Mouse (Mus musculus) thymus, postnatal 25 days (tissue): ENCODE measurements around the gene Ube2o.
A peak's percentile ranks its signal among the peaks of the same experiment; 100 is the strongest.
"Not testable (repeated sequence)": the region's sequence is repeated elsewhere in the genome, so short reads cannot be mapped to it uniquely, and the experiment has no call there.

Experiments used
- DNase-seq: peaks from one replicate; pipeline ENCODE4 v3.0.0; 2022

Ube2o gene

DNA sequence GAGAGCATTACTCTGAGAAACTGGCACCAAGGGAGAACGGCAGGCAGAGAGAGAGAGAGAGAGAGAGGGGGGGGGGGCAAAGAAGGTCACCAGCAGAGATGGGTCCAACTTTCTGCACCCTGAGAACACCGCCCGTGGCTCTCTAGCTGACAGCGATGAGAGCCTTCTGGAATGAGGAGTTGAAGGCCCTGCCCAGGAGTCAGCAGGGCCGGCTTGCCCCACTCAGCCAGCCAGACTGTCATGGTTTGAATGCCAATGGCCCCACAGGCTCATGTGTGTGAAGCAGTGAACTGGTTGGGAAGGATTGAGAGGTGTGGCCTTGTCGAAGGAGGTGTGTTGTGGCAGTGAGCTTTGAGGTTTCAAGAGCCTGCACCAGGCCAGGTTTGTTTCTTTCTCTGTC is 32.0 kb upstream of the Ube2o start:
- no peak for DNase-seq

DNA sequence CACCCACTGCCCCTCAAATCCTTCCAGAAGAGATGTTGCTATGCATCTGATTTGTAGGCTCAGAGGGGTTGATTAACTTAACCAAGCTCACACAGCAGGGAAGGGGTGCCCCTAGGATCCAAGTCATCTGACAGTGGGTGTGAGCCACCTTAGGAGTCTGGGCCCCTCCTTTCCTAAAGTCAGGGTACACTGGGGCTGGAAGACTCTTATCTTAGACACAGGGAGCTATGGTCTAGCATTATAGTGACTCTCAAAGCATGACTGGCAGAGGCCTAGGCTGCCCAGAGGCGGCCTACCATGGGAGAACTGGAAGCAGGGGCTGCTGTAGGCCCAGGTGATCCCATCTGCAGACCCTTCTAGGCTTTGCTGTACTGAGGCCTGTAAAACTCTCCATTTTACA is 31.3 kb upstream of the Ube2o start:
- no peak for DNase-seq

DNA sequence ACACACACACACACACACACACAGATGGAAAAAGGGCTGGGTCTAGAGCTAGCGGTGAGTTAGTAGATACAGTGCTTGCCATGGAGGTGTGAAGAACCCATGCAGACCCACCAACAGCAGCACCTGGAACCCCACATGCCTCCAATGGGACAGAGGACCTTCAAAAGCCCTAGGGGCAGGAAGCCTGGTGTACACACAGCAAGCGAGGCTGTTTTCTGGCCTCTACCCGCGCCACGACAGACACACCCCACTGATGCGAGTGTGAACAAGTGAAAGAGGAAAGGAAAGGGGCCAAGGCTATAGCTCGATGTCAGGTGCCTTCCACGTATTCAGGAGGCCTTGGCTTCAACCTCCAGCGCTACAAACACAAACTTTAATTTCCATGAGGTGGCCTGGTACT is 30.6 kb upstream of the Ube2o start:
- no peak for DNase-seq

GRCm38 (mm10) chr11:116611168-116611567 is 29.9 kb upstream of the Ube2o start:
- not testable (repeated sequence) for DNase-seq

- DNase-seq = no peak
These were observed 28.9 kb upstream of the Ube2o start for GRCm38 (mm10) chr11:116609965-116610630.

GRCm38 (mm10) chr11:116607717-116608116 is 26.5 kb upstream of the Ube2o start:
- peak; percentile 29 for DNase-seq

DNA sequence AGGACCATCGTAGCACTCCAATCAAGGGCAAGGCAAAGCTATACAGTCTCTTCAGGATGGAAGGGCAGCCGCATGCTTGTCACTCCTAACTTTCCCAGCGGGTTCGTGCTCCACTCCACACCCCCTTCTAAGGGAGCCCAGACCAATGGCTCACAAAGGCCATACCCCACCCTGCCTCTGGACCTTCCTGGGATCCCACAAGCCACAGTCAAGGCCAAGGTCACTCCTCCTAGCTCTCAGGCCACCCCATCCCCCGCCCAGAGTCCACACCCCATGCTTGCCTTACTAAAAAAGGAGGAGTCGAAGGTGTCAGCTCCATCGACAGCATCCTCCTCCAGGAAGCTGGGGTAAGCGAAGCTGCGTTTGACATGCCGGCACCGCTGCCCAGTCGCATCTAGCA is 22.9 kb upstream of the Ube2o start:
- no peak for DNase-seq

DNA sequence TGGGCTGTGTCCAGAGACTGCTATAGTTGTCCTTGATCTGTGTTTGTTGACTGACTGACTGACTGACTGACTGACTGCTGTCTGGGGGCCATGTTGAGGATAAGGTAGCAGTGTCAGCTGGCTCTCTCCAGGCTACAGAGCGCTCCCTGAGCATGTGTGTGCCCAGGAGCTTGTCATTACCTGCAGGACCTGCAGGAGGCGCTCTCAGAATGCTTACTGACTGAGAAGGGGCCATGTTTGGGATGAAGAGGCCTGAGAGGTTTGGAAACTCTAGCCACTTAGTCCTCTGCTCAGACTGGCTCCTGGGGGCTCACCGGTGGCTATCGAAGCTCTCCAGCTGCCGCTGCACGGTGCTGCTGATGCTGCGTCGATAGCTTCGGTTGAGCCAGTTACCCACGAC is 22.1 kb upstream of the Ube2o start:
- DNase-seq = peak; percentile 30

DNA sequence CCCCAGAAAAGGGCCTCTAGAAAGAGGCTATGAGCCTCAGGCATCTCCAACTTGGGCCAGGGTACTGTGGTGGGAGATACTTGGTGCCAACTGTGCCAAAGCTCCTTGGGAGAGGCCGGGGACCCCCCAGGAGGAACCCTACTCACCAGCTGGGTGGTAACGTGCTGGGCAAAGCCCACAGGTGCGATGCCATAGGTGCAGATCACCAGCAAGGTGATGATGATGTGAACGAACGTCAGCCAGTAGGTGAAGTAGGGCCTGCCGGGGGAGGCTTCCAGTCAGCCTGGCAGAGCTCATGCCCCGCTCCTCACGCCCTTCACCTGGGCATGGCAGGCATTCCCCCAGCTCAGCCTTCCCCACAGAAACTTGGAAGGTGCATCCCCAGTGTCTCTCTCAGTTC is 20.8 kb upstream of the Ube2o start:
- no peak for DNase-seq

DNA sequence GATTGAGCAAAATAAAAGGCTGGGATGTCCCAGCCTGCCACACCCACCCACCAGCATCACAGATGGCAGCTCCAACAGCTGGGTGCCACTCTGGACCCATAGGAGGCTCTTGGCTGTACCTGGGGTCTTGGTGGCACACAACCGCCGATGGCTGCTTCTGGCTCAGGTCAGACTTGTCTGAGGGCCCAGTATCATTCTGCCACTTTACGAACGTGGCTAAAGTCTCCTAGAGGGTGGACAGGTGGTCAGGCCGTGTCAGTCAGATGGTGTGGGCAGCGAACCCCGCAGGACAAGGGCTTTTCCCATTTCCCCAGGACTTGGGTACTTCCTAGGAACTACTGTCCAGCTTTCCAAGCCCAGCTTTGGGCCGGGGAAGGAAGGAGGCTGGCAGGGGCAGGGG is 19.9 kb upstream of the Ube2o start:
- no peak for DNase-seq

DNA sequence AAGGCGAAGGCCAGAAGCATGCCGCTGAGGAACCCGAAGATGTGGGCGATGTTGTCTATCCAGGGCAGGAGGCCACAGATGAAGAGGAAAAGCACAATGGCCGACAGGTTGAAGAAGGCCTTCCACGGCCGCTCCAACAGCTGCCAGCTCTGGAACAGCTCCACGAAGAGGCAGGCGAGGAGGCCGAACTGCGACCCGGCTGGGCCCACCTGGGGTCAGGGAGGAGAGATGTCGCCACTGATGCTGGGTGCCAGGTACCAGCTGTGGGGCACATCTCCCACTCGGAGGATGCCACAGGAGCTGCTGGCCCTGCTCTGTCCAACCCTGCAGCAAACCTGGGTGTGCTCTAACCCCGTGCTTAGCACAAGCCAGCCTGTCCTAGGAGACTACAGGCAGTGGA is 18.0 kb upstream of the Ube2o start:
- DNase-seq = no peak

- DNase-seq = no peak
These were observed 16.9 kb upstream of the Ube2o start for GRCm38 (mm10) chr11:116598193-116598592.

DNA sequence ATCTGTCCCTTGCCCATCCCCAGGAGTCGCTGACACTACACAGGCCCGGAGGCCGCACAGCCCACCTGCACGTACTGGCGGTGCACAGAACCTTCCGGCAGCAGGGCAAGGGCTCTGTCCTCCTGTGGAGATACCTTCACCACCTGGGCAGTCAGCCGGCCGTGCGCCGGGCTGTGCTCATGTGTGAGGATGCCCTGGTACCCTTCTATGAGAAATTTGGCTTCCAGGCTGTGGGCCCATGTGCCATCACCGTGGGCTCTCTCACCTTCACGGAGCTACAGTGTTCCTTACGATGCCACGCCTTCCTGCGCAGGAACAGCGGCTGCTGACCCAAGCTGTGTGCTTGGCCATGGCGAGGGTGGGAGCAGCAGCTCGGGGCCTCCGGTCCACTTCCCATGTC is 15.5 kb upstream of the Ube2o start:
- DNase-seq = no peak

DNA sequence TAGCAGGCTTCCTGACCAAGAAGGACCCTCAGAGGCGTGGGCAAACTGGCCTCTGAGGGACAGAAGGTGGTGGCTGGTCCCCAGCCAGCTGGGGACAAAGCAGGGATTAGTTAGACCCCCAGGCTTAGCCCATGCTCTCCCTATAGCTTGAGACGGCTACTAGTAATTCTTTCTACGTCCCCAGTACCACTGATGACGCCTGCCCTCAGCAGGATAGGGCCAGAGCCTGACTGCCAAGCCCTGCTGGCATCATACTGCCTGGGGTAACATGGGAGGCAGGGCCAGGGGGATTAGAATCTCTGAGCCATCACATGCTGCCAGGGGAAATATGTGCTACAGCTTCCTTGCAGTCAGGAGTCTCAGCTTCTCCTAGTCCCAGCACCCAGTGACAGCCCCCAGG is 12.1 kb upstream of the Ube2o start:
- DNase-seq = no peak

GRCm38 (mm10) chr11:116592428-116592827 is 11.2 kb upstream of the Ube2o start:
- peak; percentile 89 for DNase-seq

DNA sequence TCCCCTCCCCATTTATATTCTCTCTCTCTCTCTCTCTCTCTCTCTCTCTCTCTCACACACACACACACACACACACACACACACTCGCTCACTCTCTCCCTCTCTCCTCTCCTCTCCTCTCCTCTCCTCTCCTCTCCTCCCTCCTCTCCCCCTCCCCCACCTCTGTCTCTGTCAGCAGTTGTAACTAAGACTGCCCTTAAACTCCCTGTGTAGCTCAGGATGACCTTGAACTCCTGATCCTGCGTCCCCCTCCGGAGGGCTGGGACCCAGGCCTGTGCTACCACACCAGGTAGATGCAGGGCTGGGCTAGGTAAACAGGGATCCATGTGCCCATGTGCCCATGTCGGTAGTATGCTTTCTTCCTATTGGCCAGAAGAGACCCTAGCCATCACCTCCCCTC is 10.4 kb upstream of the Ube2o start:
- no peak for DNase-seq

DNA sequence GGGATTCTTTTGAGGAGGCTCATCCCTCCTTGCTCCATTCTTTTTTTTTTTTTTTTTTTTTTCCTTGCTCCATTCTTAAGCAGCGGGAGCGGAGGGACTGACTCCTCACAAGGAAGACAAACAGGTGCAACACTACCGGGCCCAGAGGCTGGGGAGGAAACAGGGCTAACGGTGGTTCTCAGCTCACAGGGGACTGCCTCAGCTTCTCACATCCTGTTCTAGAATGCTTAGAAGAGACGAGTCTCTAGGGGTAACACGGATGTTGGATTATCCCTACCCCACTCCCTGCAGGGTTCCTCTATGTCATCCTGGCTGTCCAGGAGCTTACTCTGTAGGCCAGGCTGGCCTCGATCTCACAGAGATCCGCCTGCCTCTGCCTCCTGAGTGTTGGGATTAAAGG is 8.3 kb upstream of the Ube2o start:
- DNase-seq = peak; percentile 42

- no peak for DNase-seq
These were observed 7.8 kb upstream of the Ube2o start for GRCm38 (mm10) chr11:116589020-116589531.

GRCm38 (mm10) chr11:116586801-116587631 is 5.8 kb upstream of the Ube2o start:
- DNase-seq = peak; percentile 77

DNA sequence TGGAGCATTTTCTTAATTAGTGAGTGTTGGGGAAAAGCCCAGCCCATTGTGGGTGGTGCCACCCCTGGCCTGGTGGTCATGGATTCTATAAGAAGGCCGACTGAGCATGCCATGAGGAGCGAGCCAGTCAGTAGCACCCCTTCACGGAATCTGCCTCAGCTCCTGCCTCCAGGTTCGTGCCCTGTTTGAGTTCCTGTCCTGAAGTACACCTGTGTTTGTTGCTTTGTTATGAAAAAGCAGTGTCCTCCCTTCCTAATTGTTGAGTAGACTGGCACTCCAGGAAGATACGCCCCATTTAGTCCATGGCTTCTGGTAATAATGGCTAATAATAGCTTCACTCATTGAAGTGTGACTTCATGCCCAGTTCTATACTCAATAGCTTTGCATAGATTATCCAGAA is 5.1 kb upstream of the Ube2o start, which contains the start of gene Aanat:
Aanat (plus strand) TSS at position 123 of the 400 bp plus-strand sequence.
- DNase-seq = no peak

- DNase-seq = no peak
These were observed 4.4 kb upstream of the Ube2o start for GRCm38 (mm10) chr11:116585682-116586081.

GRCm38 (mm10) chr11:116580711-116581375 is 404 bp downstream of the Ube2o start:
- DNase-seq = peak; percentile 54

GRCm38 (mm10) chr11:116580031-116580652 is 1.1 kb downstream of the Ube2o start:
- no peak for DNase-seq
